Mouse (Mus musculus): ENCODE measurements around the gene Zgrf1. TPM values are rescaled to one million over a fixed set of nuclear protein-coding genes. Genes with fewer than 3 reads are reported as not detected.
A peak's percentile ranks its signal among the peaks of the same experiment; 100 is the strongest.

Zgrf1 gene
- polyA plus RNA-seq, 1 experiment from 2014 or later, result 4.5 TPM

GRCm38 (mm10) chr3:127597136-127597535 lies 43.8 kb downstream of the Zgrf1 start:
- no peak overlapping the region for H3K4me3 ChIP-seq
- 87% methylated on average over 1 of the region's 1 CpGs for WGBS

GRCm38 (mm10) chr3:127608109-127608508 lies 54.8 kb downstream of the Zgrf1 start:
- Histone ChIP-seq H3K9me3 (no peaks in the 10 kb centered on the region), H3K27me3 (no peaks in the 10 kb centered on the region), H3K4me1 (replicated peaks) (no peaks in the 10 kb centered on the region), H3K4me3 (no peak overlapping the region), H3K36me3 (no peaks in the 10 kb centered on the region), H3K27ac (replicated peaks) (no peak overlapping the region), H3K9ac (no peak overlapping the region), H3K4me2 (no peak overlapping the region)
- 89% methylated on average over 2 of the region's 2 CpGs for WGBS
- no peak for ATAC-seq (ENCODE audit: low read depth)

More at GRCm38 (mm10) chr3:127597136-127597535, 43.8 kb downstream of the Zgrf1 start:
- ATAC-seq (ENCODE audit: low read depth), result no peak
- Histone ChIP-seq H3K27me3 (no peaks in the 10 kb centered on the region), H3K9me3 (no peaks in the 10 kb centered on the region), H3K27ac (replicated peaks) (no peak overlapping the region), H3K4me1 (replicated peaks) (no peaks in the 10 kb centered on the region), H3K36me3 (peaks cover 8% of the 10 kb centered on the region; the same call in 1 of the 2 replicates), H3K4me2 (no peak overlapping the region), H3K9ac (no peak overlapping the region)

DNA sequence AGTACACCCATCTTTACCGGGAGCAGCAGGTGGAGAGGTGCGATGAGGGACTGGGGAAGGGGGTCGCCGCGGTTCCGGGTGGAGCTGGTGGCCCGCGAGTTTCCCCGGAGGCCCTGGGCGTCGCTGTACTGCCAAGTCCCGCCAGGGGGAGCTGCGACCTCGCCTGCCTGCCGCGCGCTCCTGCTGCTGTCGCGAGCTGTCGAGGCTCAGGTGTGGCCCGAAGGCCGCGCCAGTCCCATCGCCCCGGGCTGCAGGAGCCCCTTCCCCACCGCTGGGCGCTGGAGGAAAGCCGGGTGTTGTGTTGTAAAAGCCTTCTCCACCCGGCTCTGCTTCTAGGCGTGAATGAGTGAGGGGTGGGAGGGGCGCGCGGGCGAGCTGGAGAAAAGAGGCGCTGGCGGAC lies 72.0 kb downstream of the Zgrf1 start:
- peaks cover 30% of the 10 kb centered on the region for H3K4me1 ChIP-seq (replicated peaks)
- H3K4me2 ChIP-seq, result peak overlapping the region; percentile 57
- no peaks in the 10 kb centered on the region for H3K36me3 ChIP-seq
- H3K9ac ChIP-seq, result no peak overlapping the region
- WGBS, result under 1% methylated on average over 36 of the region's 36 CpGs
- H3K9me3 ChIP-seq, result no peaks in the 10 kb centered on the region
- H3K4me3 ChIP-seq, result peak overlapping the region; percentile 36
- peaks cover 76% of the 10 kb centered on the region for H3K27me3 ChIP-seq
- ATAC-seq (ENCODE audit: low read depth), result peak; percentile 89
- no peak overlapping the region for H3K27ac ChIP-seq (replicated peaks)

DNA sequence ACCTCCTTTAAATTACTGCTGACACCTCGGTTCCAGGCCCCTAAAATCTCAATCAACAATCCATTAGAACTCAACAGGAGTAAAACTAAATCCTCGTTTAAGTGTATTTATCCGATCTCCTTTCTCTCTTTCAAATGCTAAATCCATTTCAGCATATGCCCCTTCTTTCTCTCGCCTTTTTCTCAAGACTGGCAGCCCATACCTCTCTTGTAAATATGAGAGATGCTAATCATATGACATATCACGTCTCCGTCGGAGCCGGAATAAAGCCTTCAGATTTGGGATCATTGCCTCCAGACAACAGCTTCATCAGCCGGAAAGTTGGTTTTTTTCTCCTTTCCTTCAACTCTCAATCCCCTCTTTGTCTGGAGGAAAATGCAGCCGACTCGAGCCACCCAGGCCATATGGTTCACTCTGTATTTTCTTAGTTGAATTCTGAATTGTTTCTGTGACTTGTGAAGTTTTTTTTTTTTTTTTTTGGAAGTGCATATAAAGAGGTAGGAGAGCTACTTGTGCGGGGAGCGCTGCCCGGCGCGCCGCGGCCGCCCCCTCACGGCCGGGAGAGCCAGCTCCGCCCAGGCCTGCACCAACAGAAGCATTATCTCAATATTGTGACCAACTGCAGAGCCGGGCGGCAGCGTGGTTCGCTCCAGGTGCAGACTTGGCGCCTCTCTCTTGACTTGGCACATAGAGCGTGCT lies 72.6 kb downstream of the Zgrf1 start:
- H3K27me3 ChIP-seq, result peaks cover 82% of the 10 kb centered on the region
- H3K9me3 ChIP-seq, result no peaks in the 10 kb centered on the region
- under 1% methylated on average over 28 of the region's 28 CpGs for WGBS

GRCm38 (mm10) chr3:127626524-127626923 lies 73.2 kb downstream of the Zgrf1 start:
- Histone ChIP-seq H3K4me3 (no peak overlapping the region), H3K4me2 (no peak overlapping the region), H3K9ac (no peak overlapping the region), H3K27me3 (peaks cover 89% of the 10 kb centered on the region), H3K36me3 (no peaks in the 10 kb centered on the region), H3K27ac (replicated peaks) (no peak overlapping the region), H3K4me1 (replicated peaks) (peaks cover 33% of the 10 kb centered on the region), H3K9me3 (no peaks in the 10 kb centered on the region)
- no peak for ATAC-seq (ENCODE audit: low read depth)
- 4% methylated on average over 3 of the region's 3 CpGs for WGBS

More for the DNA sequence above, 72.6 kb downstream of the Zgrf1 start:
- ATAC-seq (ENCODE audit: low read depth), result peak; percentile 48; the same call in 1 of the 2 replicates
- H3K36me3 ChIP-seq, result no peaks in the 10 kb centered on the region
- H3K9ac ChIP-seq, result no peak overlapping the region
- peak overlapping the region; percentile 57 for H3K4me2 ChIP-seq
- H3K4me1 ChIP-seq (replicated peaks), result peaks cover 30% of the 10 kb centered on the region
- H3K27ac ChIP-seq (replicated peaks), result no peak overlapping the region
- H3K4me3 ChIP-seq, result peak overlapping the region; percentile 36

GRCm38 (mm10) chr3:127627151-127627955 lies 74.1 kb downstream of the Zgrf1 start:
- no peaks in the 10 kb centered on the region for H3K36me3 ChIP-seq
- H3K4me2 ChIP-seq, result peak overlapping the region; percentile 29
- peaks cover 93% of the 10 kb centered on the region for H3K27me3 ChIP-seq
- ATAC-seq (ENCODE audit: low read depth), result no peak
- WGBS, result under 1% methylated on average over 28 of the region's 28 CpGs
- no peaks in the 10 kb centered on the region for H3K9me3 ChIP-seq
- H3K4me3 ChIP-seq, result no peak overlapping the region
- H3K9ac ChIP-seq, result no peak overlapping the region
- no peak overlapping the region for H3K27ac ChIP-seq (replicated peaks)
- H3K4me1 ChIP-seq (replicated peaks), result peaks cover 37% of the 10 kb centered on the region

DNA sequence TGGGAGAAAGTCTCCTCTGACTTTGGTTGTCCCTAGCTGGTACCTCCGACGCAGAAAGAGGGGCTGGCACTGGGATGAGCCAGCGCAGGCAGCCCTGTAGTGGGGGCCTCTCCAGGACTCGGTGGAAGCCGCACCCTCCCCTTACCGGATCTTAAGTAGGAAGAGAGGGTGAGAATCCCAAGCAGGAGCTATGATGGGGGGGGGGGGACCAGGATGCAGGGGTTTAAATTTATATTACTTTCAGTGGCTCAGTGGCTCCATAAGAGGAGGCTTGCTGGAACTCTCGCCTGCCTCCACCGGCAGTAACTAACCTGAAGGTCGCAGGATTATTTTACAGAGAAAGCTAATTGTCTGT lies 74.6 kb downstream of the Zgrf1 start:
- H3K36me3 ChIP-seq, result no peaks in the 10 kb centered on the region
- H3K4me3 ChIP-seq, result no peak overlapping the region
- under 1% methylated on average over 9 of the region's 9 CpGs for WGBS
- no peaks in the 10 kb centered on the region for H3K9me3 ChIP-seq
- no peak overlapping the region for H3K9ac ChIP-seq
- H3K27ac ChIP-seq (replicated peaks), result no peak overlapping the region
- ATAC-seq (ENCODE audit: low read depth), result no peak
- H3K4me1 ChIP-seq (replicated peaks), result peaks cover 43% of the 10 kb centered on the region
- peaks cover 93% of the 10 kb centered on the region for H3K27me3 ChIP-seq
- peak overlapping the region; percentile 29 for H3K4me2 ChIP-seq

- no peak for ATAC-seq (ENCODE audit: low read depth)
- WGBS, result 2% methylated on average over 37 of the region's 37 CpGs
- Histone ChIP-seq H3K4me2 (peak overlapping the region; percentile 29; the same call in 1 of the 2 replicates), H3K9me3 (no peaks in the 10 kb centered on the region), H3K27ac (replicated peaks) (no peak overlapping the region), H3K4me1 (replicated peaks) (peaks cover 49% of the 10 kb centered on the region), H3K36me3 (no peaks in the 10 kb centered on the region), H3K4me3 (no peak overlapping the region), H3K27me3 (peaks cover 92% of the 10 kb centered on the region), H3K9ac (no peak overlapping the region)
Observed at GRCm38 (mm10) chr3:127628311-127629184, 75.3 kb downstream of the Zgrf1 start.

DNA sequence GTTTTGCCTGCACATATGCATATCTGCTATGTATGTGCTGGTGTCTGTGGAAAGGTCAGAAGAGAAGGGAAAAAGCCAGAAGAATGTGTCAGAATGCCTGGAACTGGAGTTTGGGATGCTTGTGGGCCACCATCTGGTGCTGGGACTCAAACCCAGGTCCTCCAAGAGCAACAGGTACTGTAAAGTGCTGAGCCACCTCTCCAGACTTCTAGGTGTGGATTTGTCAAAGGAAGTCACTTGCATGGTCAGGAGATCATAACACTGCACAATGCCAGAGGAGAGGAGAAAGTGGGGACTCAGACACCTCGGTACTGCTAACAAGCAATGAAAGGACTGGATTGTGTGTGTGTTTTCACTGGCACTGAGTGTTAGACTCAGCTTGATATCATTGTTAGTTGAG lies 76.9 kb downstream of the Zgrf1 start:
- no peaks in the 10 kb centered on the region for H3K36me3 ChIP-seq
- no peak overlapping the region for H3K4me2 ChIP-seq
- ATAC-seq (ENCODE audit: low read depth), result no peak
- H3K9me3 ChIP-seq, result no peaks in the 10 kb centered on the region
- no peak overlapping the region for H3K4me3 ChIP-seq
- 2% methylated on average over 1 of the region's 1 CpGs for WGBS
- H3K9ac ChIP-seq, result no peak overlapping the region
- H3K27ac ChIP-seq (replicated peaks), result no peak overlapping the region
- peaks cover 91% of the 10 kb centered on the region for H3K27me3 ChIP-seq
- H3K4me1 ChIP-seq (replicated peaks), result peaks cover 60% of the 10 kb centered on the region

DNA sequence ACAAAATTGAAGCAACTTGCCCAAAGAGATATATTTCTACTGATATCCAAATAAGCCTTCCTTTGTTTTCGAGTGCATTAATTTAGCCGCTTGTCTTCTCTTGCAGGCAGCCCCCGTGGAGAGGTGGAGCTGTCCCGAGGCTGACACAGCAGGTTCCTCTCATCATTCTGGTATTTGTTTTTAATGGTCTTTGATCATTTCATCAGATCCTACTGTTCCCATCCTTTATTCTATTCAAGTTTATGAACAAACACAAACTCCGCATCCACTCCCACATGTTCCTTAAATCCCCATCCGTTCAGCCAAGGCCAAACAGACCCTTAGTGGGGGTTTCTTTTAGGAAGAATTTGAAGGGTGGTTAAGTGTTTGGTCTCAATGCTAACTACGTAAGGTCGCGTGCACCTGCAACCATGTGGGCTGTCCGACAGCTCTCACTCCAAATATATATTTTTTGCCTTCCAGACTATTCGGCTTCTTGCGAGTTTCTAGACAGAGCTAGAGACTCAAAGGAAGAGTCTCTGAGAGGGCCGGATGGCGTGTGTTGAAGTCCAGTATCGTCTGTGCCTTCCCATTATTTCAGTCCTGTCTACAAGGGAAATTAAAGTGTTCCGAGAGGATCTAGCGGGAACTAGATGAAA lies 77.6 kb downstream of the Zgrf1 start:
- Histone ChIP-seq H3K4me2 (peak overlapping the region; percentile 92; the same call in 1 of the 2 replicates), H3K27ac (replicated peaks) (no peak overlapping the region), H3K27me3 (peaks cover 88% of the 10 kb centered on the region), H3K9me3 (no peaks in the 10 kb centered on the region), H3K4me3 (no peak overlapping the region), H3K36me3 (no peaks in the 10 kb centered on the region), H3K4me1 (replicated peaks) (peaks cover 55% of the 10 kb centered on the region), H3K9ac (no peak overlapping the region)
- no peak for ATAC-seq (ENCODE audit: low read depth)
- WGBS, result 2% methylated on average over 17 of the region's 17 CpGs

GRCm38 (mm10) chr3:127631582-127631981 lies 78.3 kb downstream of the Zgrf1 start:
- no peak overlapping the region for H3K9ac ChIP-seq
- no peak for ATAC-seq (ENCODE audit: low read depth)
- no peaks in the 10 kb centered on the region for H3K36me3 ChIP-seq
- no peaks in the 10 kb centered on the region for H3K9me3 ChIP-seq
- peaks cover 51% of the 10 kb centered on the region for H3K4me1 ChIP-seq (replicated peaks)
- 0 out of 2 replicates have a peak overlapping the region, but pooled peaks have one; percentile 55 for H3K4me3 ChIP-seq
- H3K27me3 ChIP-seq, result peaks cover 87% of the 10 kb centered on the region
- no peak overlapping the region for H3K27ac ChIP-seq (replicated peaks)
- H3K4me2 ChIP-seq, result peak overlapping the region; percentile 92; the same call in 1 of the 2 replicates
- WGBS, result 0% methylated on average over 10 of the region's 10 CpGs
